Mouse (Mus musculus): ENCODE data around the gene Frmd4a. TPM values are rescaled to one million over a fixed set of nuclear protein-coding genes. Genes with fewer than 3 reads are reported as not detected.
"Not testable (repeated sequence)": the region's sequence is repeated elsewhere in the genome, so short reads cannot be mapped to it uniquely, and the experiment has no call there.

Frmd4a gene
- polyA plus RNA-seq, 1 experiment from 2014 or later, result 35.9 TPM

GRCm38 (mm10) chr2:4593878-4594387 is 576.4 kb downstream of the Frmd4a start:
- peaks cover 20% of the 10 kb centered on the region for H3K4me1 ChIP-seq
- no peak overlapping the region for H3K9ac ChIP-seq
- 0 out of 2 replicates have a peak overlapping the region, but pooled peaks have one; percentile 1 for H3K27ac ChIP-seq
- no peak overlapping the region for H3K4me2 ChIP-seq
- no peak overlapping the region for H3K4me3 ChIP-seq (replicated peaks)
- H3K36me3 ChIP-seq, result peaks cover 97% of the 10 kb centered on the region
- H3K9me3 ChIP-seq (replicated peaks), result no peaks in the 10 kb centered on the region
- 92% methylated on average over 3 of the region's 3 CpGs for WGBS
- 0 out of 2 replicates have a peak, but pooled peaks have one; percentile 12 for ATAC-seq (replicated peaks; ENCODE audit: low FRiP score)
- H3K27me3 ChIP-seq, result no peaks in the 10 kb centered on the region

GRCm38 (mm10) chr2:4596992-4597391 is 579.5 kb downstream of the Frmd4a start:
- no peak overlapping the region for H3K4me2 ChIP-seq
- H3K4me1 ChIP-seq, result peaks cover 27% of the 10 kb centered on the region
- peaks cover 93% of the 10 kb centered on the region for H3K36me3 ChIP-seq
- H3K4me3 ChIP-seq (replicated peaks), result no peak overlapping the region
- H3K27me3 ChIP-seq, result no peaks in the 10 kb centered on the region
- no peak overlapping the region for H3K9ac ChIP-seq
- WGBS, result 89% methylated on average over 7 of the region's 7 CpGs
- no peak overlapping the region for H3K27ac ChIP-seq
- no peak for ATAC-seq (replicated peaks; ENCODE audit: low FRiP score)
- H3K9me3 ChIP-seq (replicated peaks), result no peaks in the 10 kb centered on the region

- Histone ChIP-seq H3K4me1 (peaks cover 18% of the 10 kb centered on the region), H3K4me3 (replicated peaks) (no peak overlapping the region), H3K4me2 (no peak overlapping the region), H3K27ac (0 out of 2 replicates have a peak overlapping the region, but pooled peaks have one; percentile 24), H3K9me3 (replicated peaks) (no peaks in the 10 kb centered on the region), H3K36me3 (peaks cover 93% of the 10 kb centered on the region), H3K9ac (no peak overlapping the region), H3K27me3 (no peaks in the 10 kb centered on the region)
- ATAC-seq (replicated peaks; ENCODE audit: low FRiP score), result peak; percentile 41; the same call in 1 of the 2 replicates
- WGBS, result 44% methylated on average over 15 of the region's 15 CpGs
These were observed 583.7 kb downstream of the Frmd4a start for GRCm38 (mm10) chr2:4601034-4601890.

- H3K4me1 ChIP-seq, result peaks cover 18% of the 10 kb centered on the region
- no peak overlapping the region for H3K9ac ChIP-seq
- ATAC-seq (replicated peaks; ENCODE audit: low FRiP score), result peak; percentile 48; the same call in 1 of the 2 replicates
- H3K9me3 ChIP-seq (replicated peaks), result no peaks in the 10 kb centered on the region
- H3K36me3 ChIP-seq, result peaks cover 94% of the 10 kb centered on the region
- WGBS, result 85% methylated on average over 33 of the region's 33 CpGs
- no peak overlapping the region for H3K4me2 ChIP-seq
- no peaks in the 10 kb centered on the region for H3K27me3 ChIP-seq
- H3K4me3 ChIP-seq (replicated peaks), result no peak overlapping the region
- no peak overlapping the region for H3K27ac ChIP-seq
These were observed 585.9 kb downstream of the Frmd4a start for GRCm38 (mm10) chr2:4603361-4603945.

- Histone ChIP-seq H3K27me3 (no peaks in the 10 kb centered on the region), H3K4me2 (no peak overlapping the region), H3K4me1 (peaks cover 16% of the 10 kb centered on the region; the same call in 1 of the 2 replicates), H3K36me3 (peaks cover 98% of the 10 kb centered on the region), H3K9me3 (replicated peaks) (no peaks in the 10 kb centered on the region), H3K27ac (no peak overlapping the region), H3K9ac (no peak overlapping the region), H3K4me3 (replicated peaks) (no peak overlapping the region)
- no peak for ATAC-seq (replicated peaks; ENCODE audit: low FRiP score)
- WGBS, result 94% methylated on average over 3 of the region's 3 CpGs
These were observed 589.0 kb downstream of the Frmd4a start for GRCm38 (mm10) chr2:4606559-4606958.

GRCm38 (mm10) chr2:4608253-4608652 is 590.7 kb downstream of the Frmd4a start:
- Histone ChIP-seq H3K4me3 (replicated peaks) (no peak overlapping the region), H3K4me1 (peaks cover 17% of the 10 kb centered on the region; the same call in 1 of the 2 replicates), H3K27me3 (no peaks in the 10 kb centered on the region), H3K27ac (no peak overlapping the region), H3K36me3 (peaks cover 98% of the 10 kb centered on the region), H3K9ac (no peak overlapping the region), H3K9me3 (replicated peaks) (no peaks in the 10 kb centered on the region), H3K4me2 (no peak overlapping the region)
- no peak for ATAC-seq (replicated peaks; ENCODE audit: low FRiP score)
- WGBS, result 86% methylated on average over 3 of the region's 3 CpGs

- WGBS, result 64% methylated on average over 10 of the region's 10 CpGs
- peaks cover 90% of the 10 kb centered on the region for H3K36me3 ChIP-seq
- ATAC-seq (replicated peaks; ENCODE audit: low FRiP score), result no peak
These were observed 591.9 kb downstream of the Frmd4a start for GRCm38 (mm10) chr2:4609433-4609832.

GRCm38 (mm10) chr2:4611295-4611694 is 593.8 kb downstream of the Frmd4a start:
- peak; percentile 41; the same call in 1 of the 2 replicates for ATAC-seq (replicated peaks; ENCODE audit: low FRiP score)
- WGBS, result 41% methylated on average over 6 of the region's 6 CpGs
- no peak overlapping the region for H3K9ac ChIP-seq
- no peak overlapping the region for H3K4me2 ChIP-seq
- H3K9me3 ChIP-seq (replicated peaks), result no peaks in the 10 kb centered on the region
- H3K36me3 ChIP-seq, result peaks cover 72% of the 10 kb centered on the region
- H3K4me3 ChIP-seq (replicated peaks), result no peak overlapping the region
- H3K27ac ChIP-seq, result no peak overlapping the region
- peaks cover 17% of the 10 kb centered on the region; the same call in 1 of the 2 replicates for H3K4me1 ChIP-seq
- no peaks in the 10 kb centered on the region for H3K27me3 ChIP-seq

More at GRCm38 (mm10) chr2:4609433-4609832, 591.9 kb downstream of the Frmd4a start:
- Histone ChIP-seq H3K27ac (no peak overlapping the region), H3K9ac (no peak overlapping the region), H3K27me3 (no peaks in the 10 kb centered on the region), H3K4me1 (peaks cover 17% of the 10 kb centered on the region; the same call in 1 of the 2 replicates), H3K9me3 (replicated peaks) (no peaks in the 10 kb centered on the region), H3K4me3 (replicated peaks) (no peak overlapping the region), H3K4me2 (no peak overlapping the region)

- H3K4me3 ChIP-seq (replicated peaks), result no peak overlapping the region
- H3K9me3 ChIP-seq (replicated peaks), result no peaks in the 10 kb centered on the region
- ATAC-seq (replicated peaks; ENCODE audit: low FRiP score), result no peak
- no peak overlapping the region for H3K4me2 ChIP-seq
- H3K36me3 ChIP-seq, result peaks cover 68% of the 10 kb centered on the region
- H3K9ac ChIP-seq, result no peak overlapping the region
- no peaks in the 10 kb centered on the region for H3K27me3 ChIP-seq
- no peak overlapping the region for H3K27ac ChIP-seq
- WGBS, result 63% methylated on average over 10 of the region's 10 CpGs
- peaks cover 17% of the 10 kb centered on the region; the same call in 1 of the 2 replicates for H3K4me1 ChIP-seq
These were observed 594.2 kb downstream of the Frmd4a start for GRCm38 (mm10) chr2:4611704-4612103.

GRCm38 (mm10) chr2:4614276-4614929 is 596.9 kb downstream of the Frmd4a start:
- H3K27ac ChIP-seq; H3K4me3 ChIP-seq (replicated peaks); H3K9me3 ChIP-seq (replicated peaks); H3K4me2 ChIP-seq; H3K27me3 ChIP-seq; H3K9ac ChIP-seq: not testable (repeated sequence)
- 34% methylated on average over 6 of the region's 6 CpGs for WGBS
- Histone ChIP-seq H3K4me1 (peaks cover 15% of the 10 kb centered on the region; the same call in 1 of the 2 replicates), H3K36me3 (peaks cover 41% of the 10 kb centered on the region)
- 0 out of 2 replicates have a peak, but pooled peaks have one; percentile 44 for ATAC-seq (replicated peaks; ENCODE audit: low FRiP score)

GRCm38 (mm10) chr2:4615014-4615546 is 597.6 kb downstream of the Frmd4a start:
- Histone ChIP-seq H3K4me2 (no peak overlapping the region), H3K9me3 (replicated peaks) (no peaks in the 10 kb centered on the region)
- ATAC-seq (replicated peaks; ENCODE audit: low FRiP score), result no peak

More at GRCm38 (mm10) chr2:4615014-4615546, 597.6 kb downstream of the Frmd4a start:
- H3K27me3 ChIP-seq, result no peaks in the 10 kb centered on the region
- peaks cover 13% of the 10 kb centered on the region for H3K4me1 ChIP-seq
- H3K27ac ChIP-seq, result 0 out of 2 replicates have a peak overlapping the region, but pooled peaks have one; percentile 48
- H3K36me3 ChIP-seq, result peaks cover 34% of the 10 kb centered on the region
- no peak overlapping the region for H3K9ac ChIP-seq
- no peak overlapping the region for H3K4me3 ChIP-seq (replicated peaks)
- WGBS, result 88% methylated on average over 2 of the region's 2 CpGs
